8 mouse cellular contexts compared by ENCODE assay signal in the genomic region with DNA sequence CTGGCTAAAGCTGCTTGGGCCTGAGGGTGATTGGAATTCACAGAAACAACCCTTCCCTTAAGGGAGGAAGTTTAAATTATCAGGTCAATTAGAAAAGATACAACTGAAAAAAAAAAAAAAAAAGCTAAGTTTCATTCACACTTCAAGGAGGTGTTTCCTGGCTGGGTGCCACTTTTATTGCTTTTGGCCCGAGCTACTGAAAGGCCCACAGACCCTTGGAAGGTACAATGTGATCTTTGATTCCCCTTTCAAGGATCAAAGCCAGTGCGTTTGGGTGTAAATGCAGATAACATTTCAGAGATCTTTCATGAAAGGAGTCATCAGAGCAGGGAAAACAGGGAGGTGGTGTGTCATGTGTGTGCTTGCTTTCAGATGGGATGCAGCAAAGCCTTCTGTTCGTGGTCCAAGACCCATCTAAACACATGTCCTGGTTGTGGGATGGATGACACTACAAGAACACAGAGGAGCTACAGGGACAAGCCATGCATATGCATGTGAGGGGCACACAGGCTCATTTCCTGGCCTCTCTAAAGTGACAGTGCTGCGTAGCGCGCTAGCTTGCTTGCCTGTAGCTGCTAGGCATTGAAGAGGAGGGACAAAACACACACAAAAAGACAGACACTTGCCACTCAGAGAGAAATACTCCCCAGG. TPM values are rescaled to one million over a fixed set of nuclear protein-coding genes. Genes with fewer than 3 reads are reported as not detected.
DNase-seq lines count a peak whose midpoint lies in the region; ATAC-seq and TF ChIP-seq lines count a peak whose summit lies in the region.

No protein-coding gene starts in this region.

- H3K27me3 ChIP-seq in spleen, adult 2 months (ENCODE audit: control insufficient read depth, insufficient read depth, low read length) = no peaks in the 10 kb centered on the region
- no peaks in the 10 kb centered on the region for H3K27me3 ChIP-seq in heart, embryonic 14.5 days (ENCODE audit: control insufficient read depth, insufficient read depth, low read length)
- H3K27me3 ChIP-seq in midbrain, embryonic 13.5 days = no peaks in the 10 kb centered on the region

- TF ChIP-seq POLR2A in spleen, adult 2 months (IDR thresholded peaks at IDR 0.05; ENCODE audit: low read depth, low read length) = no peak

- WGBS in spleen, adult 2 months = 5% methylated on average over 6 of the region's 6 CpGs
- WGBS in heart, embryonic 14.5 days = 17% methylated on average over 6 of the region's 6 CpGs
- 7% methylated on average over 6 of the region's 6 CpGs for WGBS in midbrain, embryonic 13.5 days

- H3K9me3 ChIP-seq in heart, embryonic 14.5 days (ENCODE audit: control insufficient read depth, low read length) = no peaks in the 10 kb centered on the region; the same call in 1 of the 2 replicates
- no peaks in the 10 kb centered on the region for H3K9me3 ChIP-seq in midbrain, embryonic 13.5 days

- peak overlapping the region; percentile 90 for H3K9ac ChIP-seq in heart, embryonic 14.5 days (ENCODE audit: low read length)
- H3K9ac ChIP-seq in midbrain, embryonic 13.5 days (replicated peaks) = peak overlapping the region; percentile 81

- H3K36me3 ChIP-seq in spleen, adult 2 months (ENCODE audit: control insufficient read depth, insufficient read depth, low read length) = peaks cover 2% of the 10 kb centered on the region; the same call in 1 of the 2 replicates
- peaks cover 13% of the 10 kb centered on the region for H3K36me3 ChIP-seq in heart, embryonic 14.5 days (ENCODE audit: control insufficient read depth, insufficient read depth, low read length)
- H3K36me3 ChIP-seq in midbrain, embryonic 13.5 days = peaks cover 18% of the 10 kb centered on the region

- peak overlapping the region; percentile 91 for H3K27ac ChIP-seq in spleen, adult 2 months (ENCODE audit: insufficient read depth, low read length)
- peak overlapping the region; percentile 51 to 84 for H3K27ac ChIP-seq in heart, embryonic 14.5 days (replicated peaks in 1 of 2; ENCODE audit: control insufficient read depth in 1 of 2, insufficient read depth in 1 of 2, low read depth in 2 of 2, low read length in 2 of 2)
- peak overlapping the region; percentile 93 for H3K27ac ChIP-seq in midbrain, embryonic 13.5 days

- peak; percentile 53 to 72 for DNase-seq in cerebellum, postnatal 10 days
- no peak for DNase-seq in cerebellum, adult 9-11 months
- no peak for DNase-seq in spleen, adult 2 months (ENCODE audit: low read depth in 1 of 2, low spot score in 2 of 2)
- DNase-seq in spleen, adult 18-20 months = no peak
- DNase-seq in kidney, postnatal 25 days = peak; percentile 49 to 51
- no peak for DNase-seq in spleen, adult 12 weeks (ENCODE audit: low spot score)

- peaks cover 9% of the 10 kb centered on the region for H3K4me1 ChIP-seq in spleen, adult 2 months (ENCODE audit: control insufficient read depth, insufficient read depth, insufficient read length)
- peaks cover 10% of the 10 kb centered on the region in 2 experiments for H3K4me1 ChIP-seq in heart, embryonic 14.5 days (ENCODE audit: control insufficient read depth in 2 of 2, insufficient read depth in 2 of 2, low read length in 2 of 2)
- H3K4me1 ChIP-seq in midbrain, embryonic 13.5 days (replicated peaks) = peaks cover 21% of the 10 kb centered on the region

- 0 out of 2 replicates have a peak, but pooled peaks have one; percentile 2 for ATAC-seq in heart, embryonic 14.5 days (ENCODE audit: insufficient number of reproducible peaks, insufficient read depth, low FRiP score, low read depth)
- peak; percentile 74 for ATAC-seq in midbrain, embryonic 13.5 days

- peak overlapping the region; percentile 95 for H3K4me2 ChIP-seq in heart, embryonic 14.5 days (ENCODE audit: low read length)
- peak overlapping the region; percentile 86 for H3K4me2 ChIP-seq in midbrain, embryonic 13.5 days (replicated peaks)

- H3K4me3 ChIP-seq in spleen, adult 2 months (ENCODE audit: extremely low read depth, insufficient read depth, insufficient read length) = peak overlapping the region; percentile 93
- H3K4me3 ChIP-seq in heart, embryonic 14.5 days (ENCODE audit: control insufficient read depth in 1 of 2, insufficient read depth in 1 of 2, low read depth in 1 of 2, low read length in 2 of 2) = peak overlapping the region; percentile 70 to 76
- peak overlapping the region; percentile 66 for H3K4me3 ChIP-seq in midbrain, embryonic 13.5 days (replicated peaks)

- TF ChIP-seq CTCF in spleen, adult 2 months (IDR thresholded peaks at IDR 0.05; ENCODE audit: extremely low read depth, insufficient read depth, insufficient read length, insufficient replicate concordance) = no peak

RNA-seq across cellular contexts. Expression of gene Gnb1l, which starts 0.5 kb away (rescaled TPM):
- polyA plus RNA-seq in spleen, adult 2 months (2012; rRNA removed) = 11.3 and 15.4 TPM in 2 replicates
- polyA plus RNA-seq in heart, embryonic 14.5 days (2014; fragmentation: Nextera tagmentation; extraction: Ambion mirVana) = 9.3 and 9.7 TPM in 2 replicates
- polyA plus RNA-seq in midbrain, embryonic 13.5 days (2015; fragmentation: Nextera tagmentation; extraction: Ambion mirVana) = 12.9 and 16.0 TPM in 2 replicates

RNA-seq across cellular contexts. Expression of gene Rtl10, which starts 0.7 kb away (rescaled TPM):
- 6.2 and 8.0 TPM in 2 replicates for polyA plus RNA-seq in spleen, adult 2 months (2012; rRNA removed)
- polyA plus RNA-seq in heart, embryonic 14.5 days (2014; fragmentation: Nextera tagmentation; extraction: Ambion mirVana) = 1.3 and 1.5 TPM in 2 replicates
- 3.9 and 4.5 TPM in 2 replicates for polyA plus RNA-seq in midbrain, embryonic 13.5 days (2015; fragmentation: Nextera tagmentation; extraction: Ambion mirVana)

Comparison
In these comparisons a context has a peak if more than half of its experiments do, and no peak if none do; other contexts are left out.
1. DNase-seq: peak in cerebellum, postnatal 10 days (2 of 2) and kidney, postnatal 25 days (2 of 2); none in cerebellum, adult 9-11 months (single experiment), spleen, adult 2 months (0 of 2), spleen, adult 18-20 months (0 of 2) and spleen, adult 12 weeks (single experiment).
2. Peak in every context shown above with its lines, with median percentiles within 50 percentile points of each other: H3K27ac ChIP-seq and H3K4me3 ChIP-seq.